Mouse (Mus musculus) skeletal muscle tissue, postnatal 0 days (tissue): ENCODE results near the gene Eml2. TPM values are rescaled to one million over a fixed set of nuclear protein-coding genes. Genes with fewer than 3 reads are reported as not detected.

ENCODE experiments used
- microRNA counts: library from miRNA; unstranded; fragments of <30 nt; microRNA quantifications from one replicate; lab custom pipeline; 2015
- microRNA-seq, 2 experiments: library from miRNA; unstranded; fragments of <30 nt; microRNA quantifications; one replicate each; pipeline ENCODE4; 2016
- polyA plus RNA-seq: library from polyadenylated mRNA; unstranded; fragments of >200 nt; fragmentation: Nextera tagmentation; extraction: Ambion mirVana; gene quantifications from 2 replicates; pipeline ENCODE4 v1.2.1, GENCODE M21; 2015

Gene Eml2
- 4.9 and 5.0 TPM in 2 replicates for polyA plus RNA-seq

GRCm38 (mm10) chr7:19175708-19176515 is at the start of gene Eml2:
Eml2 (plus strand) TSS chr7:19176421.

GRCm38 (mm10) chr7:19148875-19149541 is 27.2 kb upstream of the Eml2 start, which contains the start of gene Qpctl:
Qpctl (minus strand) TSS chr7:19149291.

GRCm38 (mm10) chr7:19149626-19150025 is 26.6 kb upstream of the Eml2 start, which contains the start of gene Snrpd2:
Snrpd2 (plus strand) TSS chr7:19149722.

GRCm38 (mm10) chr7:19165656-19166423 is 10.4 kb upstream of the Eml2 start, which contains the start of gene Gipr:
Gipr (minus strand) TSS chr7:19166127.

GRCm38 (mm10) chr7:19211996-19212755 is 36.0 kb downstream of the Eml2 start, which contains the start of gene Gpr4:
Gpr4 (plus strand) TSS chr7:19212538.

GRCm38 (mm10) chr7:19227883-19228792 is 51.9 kb downstream of the Eml2 start, which contains the start of gene Opa3:
Opa3 (plus strand) TSS chr7:19228334.

MicroRNAs encoded within 50 kb of the gene (microRNA counts, 519-probe panel; counts per million panel counts)
- 296 counts per million, percentile 58 among the panel's probes with 10 or more counts for microRNA mmu-miR-330 (lab: Ali Mortazavi, UCI)

Small RNA genes within 50 kb of the gene (microRNA-seq; reads per million reads assigned to microRNA genes)
- 108 to 113 reads per million in 2 experiments for gene Mir330

Other genes with a start within 250 kb of the Eml2 start
- not detected in 2 replicates for gene Nanos2, start 189.0 kb upstream of the Eml2 start, polyA plus RNA-seq
- 1.3 and 1.5 TPM in 2 replicates for gene Mypop, start 185.2 kb upstream of the Eml2 start, polyA plus RNA-seq
- gene Irf2bp1, start 172.4 kb upstream of the Eml2 start, polyA plus RNA-seq = 12.3 and 16.4 TPM in 2 replicates
- gene Foxa3, start 152.9 kb upstream of the Eml2 start, polyA plus RNA-seq = 0.22 TPM in 1 of 2 replicates, not detected in the other
- 16.8 and 18.7 TPM in 2 replicates for gene Sympk, start 152.0 kb upstream of the Eml2 start, polyA plus RNA-seq
- gene Rsph6a, start 121.7 kb upstream of the Eml2 start, polyA plus RNA-seq = not detected in 2 replicates
- 14.4 and 14.7 TPM in 2 replicates for gene Dmwd, start 100.2 kb upstream of the Eml2 start, polyA plus RNA-seq
- gene Dmpk, start 92.6 kb upstream of the Eml2 start, polyA plus RNA-seq = 145 and 149 TPM in 2 replicates
- gene Six5, start 81.8 kb upstream of the Eml2 start, polyA plus RNA-seq = 3.9 and 4.8 TPM in 2 replicates
- gene Gm4969, start 58.1 kb upstream of the Eml2 start, polyA plus RNA-seq = 0.30 and 0.65 TPM in 2 replicates
- gene Fbxo46, start 56.6 kb upstream of the Eml2 start, polyA plus RNA-seq = 5.7 and 6.0 TPM in 2 replicates
- 7.6 and 8.3 TPM in 2 replicates for gene Qpctl, start 27.1 kb upstream of the Eml2 start, polyA plus RNA-seq
- gene Snrpd2, start 26.7 kb upstream of the Eml2 start, polyA plus RNA-seq = 73.1 and 81.1 TPM in 2 replicates
- gene Gipr, start 10.3 kb upstream of the Eml2 start, polyA plus RNA-seq = 0.15 and 0.72 TPM in 2 replicates
- gene Gpr4, start 36.1 kb downstream of the Eml2 start, polyA plus RNA-seq = 1.3 TPM in 2 replicates
- gene Opa3, start 51.9 kb downstream of the Eml2 start, polyA plus RNA-seq = 22.8 and 24.1 TPM in 2 replicates
- 41.2 and 52.3 TPM in 2 replicates for gene Vasp, start 95.4 kb downstream of the Eml2 start, polyA plus RNA-seq
- 0.11 TPM in 1 of 2 replicates, not detected in the other for gene Ppm1n, start 103.6 kb downstream of the Eml2 start, polyA plus RNA-seq
- gene Rtn2, start 106.2 kb downstream of the Eml2 start, polyA plus RNA-seq = 408 and 509 TPM in 2 replicates
- 0.23 and 0.84 TPM in 2 replicates for gene Fosb, start 133.6 kb downstream of the Eml2 start, polyA plus RNA-seq
- 37.1 and 45.7 TPM in 2 replicates for gene Ercc1, start 168.4 kb downstream of the Eml2 start, polyA plus RNA-seq
- gene Cd3eap, start 183.1 kb downstream of the Eml2 start, polyA plus RNA-seq = 13.9 TPM in 2 replicates
- gene Ppp1r13l, start 183.3 kb downstream of the Eml2 start, polyA plus RNA-seq = 1.4 and 2.4 TPM in 2 replicates
- gene Ercc2, start 205.6 kb downstream of the Eml2 start, polyA plus RNA-seq = 5.0 and 5.1 TPM in 2 replicates
- gene Klc3, start 227.7 kb downstream of the Eml2 start, polyA plus RNA-seq = 0.12 and 1.7 TPM in 2 replicates
- 17,276 and 19,625 TPM in 2 replicates for gene Ckm, start 228.4 kb downstream of the Eml2 start, polyA plus RNA-seq